Mouse (Mus musculus) limb, embryonic 15.5 days (tissue): ENCODE results near the gene Cwh43. TPM values are rescaled to one million over a fixed set of nuclear protein-coding genes. Genes with fewer than 3 reads are reported as not detected.

Source experiments
- ATAC-seq: fragments of 200-750 bp; cut with Nextera tagmentation; 2 replicates; pipeline ENCODE4 v1.8.0; 2017; ENCODE audit warnings: low read depth, moderate TSS enrichment; ENCODE audit not compliant: insufficient number of reproducible peaks, low FRiP score, low TSS enrichment
- H3K27ac ChIP-seq: fragments of 300-500 bp; sonication (generic); 2 replicates; pipeline ENCODE4 v1.5.1; 2015; ENCODE audit warnings: moderate library complexity, mild to moderate bottlenecking, inconsistent platforms
- H3K27me3 ChIP-seq: fragments of 300-500 bp; sonication (generic); 2 replicates; pipeline ENCODE4 v1.6.1; 2015; ENCODE audit warnings: inconsistent platforms
- H3K36me3 ChIP-seq: fragments of 300-500 bp; sonication (generic); 2 replicates; pipeline ENCODE4 v1.6.1; 2015; ENCODE audit warnings: inconsistent platforms
- H3K4me1 ChIP-seq: fragments of 300-500 bp; sonication (generic); 2 replicates; pipeline ENCODE4 v1.6.1; 2015; ENCODE audit warnings: inconsistent platforms
- H3K4me2 ChIP-seq: fragments of 300-500 bp; sonication (generic); 2 replicates; pipeline ENCODE4 v1.6.1; 2015; ENCODE audit warnings: mild to moderate bottlenecking, inconsistent platforms
- H3K4me3 ChIP-seq: fragments of 300-500 bp; sonication (generic); 2 replicates; pipeline ENCODE4 v1.5.1; 2015; ENCODE audit warnings: mild to moderate bottlenecking, inconsistent platforms
- H3K9ac ChIP-seq: fragments of 300-500 bp; sonication (generic); 2 replicates; pipeline ENCODE4 v1.6.1; 2015; ENCODE audit warnings: inconsistent platforms
- H3K9me3 ChIP-seq: fragments of 300-500 bp; sonication (generic); 2 replicates; pipeline ENCODE4 v1.6.1; 2016; ENCODE audit warnings: inconsistent platforms
- WGBS: fragments of 180-500 bp; shearing (Covaris S2); methylation state at CpG from one replicate; pipeline ENCODE4 v1.1.7; 2015; 5-methylcytosine and 5-hydroxymethylcytosine counted together
- polyA plus RNA-seq: library from polyadenylated mRNA; unstranded; fragments of >200 nt; fragmentation: Nextera tagmentation; extraction: Ambion mirVana; gene quantifications from 2 replicates; pipeline ENCODE4 v1.2.1, GENCODE M21; 2015

Cwh43 gene
- polyA plus RNA-seq, 1 experiment from 2014 or later, result 8.6 TPM

GRCm38 (mm10) chr5:73489915-73490314 lies 84.0 kb downstream of the Cwh43 start:
- WGBS, result 3% methylated on average over 14 of the region's 14 CpGs
- ATAC-seq, result no peak
- H3K4me3 ChIP-seq, result peak overlapping the region; percentile 64
- no peaks in the 10 kb centered on the region for H3K9me3 ChIP-seq
- H3K36me3 ChIP-seq, result no peaks in the 10 kb centered on the region
- H3K27ac ChIP-seq, result peak overlapping the region; percentile 83; the same call in 1 of the 2 replicates
- H3K4me2 ChIP-seq, result peak overlapping the region; percentile 64
- peak overlapping the region; percentile 47; the same call in 1 of the 2 replicates for H3K9ac ChIP-seq
- H3K4me1 ChIP-seq, result peaks cover 12% of the 10 kb centered on the region
- no peaks in the 10 kb centered on the region for H3K27me3 ChIP-seq

GRCm38 (mm10) chr5:73490596-73491073 lies 84.8 kb downstream of the Cwh43 start:
- no peaks in the 10 kb centered on the region for H3K9me3 ChIP-seq
- under 1% methylated on average over 37 of the region's 37 CpGs for WGBS
- H3K4me2 ChIP-seq, result peak overlapping the region; percentile 97
- H3K36me3 ChIP-seq, result no peaks in the 10 kb centered on the region
- peak; percentile 96 for ATAC-seq
- peak overlapping the region; percentile 91 for H3K27ac ChIP-seq
- H3K4me3 ChIP-seq, result peak overlapping the region; percentile 64
- H3K27me3 ChIP-seq, result no peaks in the 10 kb centered on the region
- peaks cover 12% of the 10 kb centered on the region for H3K4me1 ChIP-seq
- H3K9ac ChIP-seq, result peak overlapping the region; percentile 47

GRCm38 (mm10) chr5:73491074-73491836 lies 85.4 kb downstream of the Cwh43 start:
- Histone ChIP-seq H3K4me2 (peak overlapping the region; percentile 97), H3K4me3 (peak overlapping the region; percentile 64), H3K9ac (peak overlapping the region; percentile 41), H3K27ac (peak overlapping the region; percentile 91), H3K36me3 (no peaks in the 10 kb centered on the region), H3K9me3 (no peaks in the 10 kb centered on the region), H3K4me1 (peaks cover 12% of the 10 kb centered on the region), H3K27me3 (no peaks in the 10 kb centered on the region)
- under 1% methylated on average over 41 of the region's 70 CpGs for WGBS
- ATAC-seq, result peak; percentile 56

- ATAC-seq, result peak; percentile 73
- under 1% methylated on average over 59 of the region's 59 CpGs for WGBS
- H3K4me2 ChIP-seq, result peak overlapping the region; percentile 97
Measured at GRCm38 (mm10) chr5:73491837-73492720, 86.2 kb downstream of the Cwh43 start.

GRCm38 (mm10) chr5:73497401-73497800 lies 91.5 kb downstream of the Cwh43 start:
- Histone ChIP-seq H3K4me2 (no peak overlapping the region), H3K27ac (no peak overlapping the region), H3K36me3 (no peaks in the 10 kb centered on the region), H3K9ac (no peak overlapping the region), H3K4me3 (no peak overlapping the region), H3K4me1 (peaks cover 19% of the 10 kb centered on the region; the same call in 1 of the 2 replicates), H3K27me3 (no peaks in the 10 kb centered on the region), H3K9me3 (no peaks in the 10 kb centered on the region)
- WGBS, result 72% methylated on average over 3 of the region's 3 CpGs
- ATAC-seq, result no peak

More at GRCm38 (mm10) chr5:73491837-73492720, 86.2 kb downstream of the Cwh43 start:
- Histone ChIP-seq H3K36me3 (no peaks in the 10 kb centered on the region), H3K4me1 (peaks cover 15% of the 10 kb centered on the region), H3K9ac (peak overlapping the region; percentile 41), H3K4me3 (peak overlapping the region; percentile 64), H3K9me3 (no peaks in the 10 kb centered on the region), H3K27ac (peak overlapping the region; percentile 91), H3K27me3 (no peaks in the 10 kb centered on the region)

- H3K4me1 ChIP-seq, result peaks cover 12% of the 10 kb centered on the region; the same call in 1 of the 2 replicates
- H3K27me3 ChIP-seq, result no peaks in the 10 kb centered on the region
- H3K9me3 ChIP-seq, result no peaks in the 10 kb centered on the region
- WGBS, result 77% methylated on average over 8 of the region's 8 CpGs
- H3K9ac ChIP-seq, result no peak overlapping the region
- no peak overlapping the region for H3K4me2 ChIP-seq
- no peak overlapping the region for H3K4me3 ChIP-seq
- H3K36me3 ChIP-seq, result no peaks in the 10 kb centered on the region
- ATAC-seq, result no peak
- H3K27ac ChIP-seq, result no peak overlapping the region
Measured at GRCm38 (mm10) chr5:73498559-73498958, 92.7 kb downstream of the Cwh43 start.

- Histone ChIP-seq H3K4me3 (no peak overlapping the region), H3K9ac (no peak overlapping the region), H3K27ac (no peak overlapping the region), H3K36me3 (no peaks in the 10 kb centered on the region), H3K4me2 (no peak overlapping the region), H3K27me3 (no peaks in the 10 kb centered on the region), H3K4me1 (peaks cover 12% of the 10 kb centered on the region; the same call in 1 of the 2 replicates), H3K9me3 (no peaks in the 10 kb centered on the region)
- no peak for ATAC-seq
- 83% methylated on average over 7 of the region's 7 CpGs for WGBS
Measured at GRCm38 (mm10) chr5:73500867-73501440, 95.1 kb downstream of the Cwh43 start.

- Histone ChIP-seq H3K27me3 (no peaks in the 10 kb centered on the region), H3K36me3 (no peaks in the 10 kb centered on the region), H3K4me3 (no peak overlapping the region), H3K4me2 (no peak overlapping the region), H3K4me1 (peaks cover 6% of the 10 kb centered on the region; the same call in 1 of the 2 replicates), H3K9me3 (no peaks in the 10 kb centered on the region), H3K9ac (no peak overlapping the region), H3K27ac (no peak overlapping the region)
- WGBS, result 81% methylated on average over 9 of the region's 9 CpGs
- ATAC-seq, result no peak
Measured at GRCm38 (mm10) chr5:73502422-73502821, 96.5 kb downstream of the Cwh43 start.

Other genes starting within 250 kb of the Cwh43 start
- 26.7 and 29.5 TPM in 2 replicates for gene Fryl, start 149.5 kb upstream of the Cwh43 start, polyA plus RNA-seq
- 219 and 224 TPM in 2 replicates for gene Ociad1, start 113.3 kb upstream of the Cwh43 start, polyA plus RNA-seq
- gene Ociad2, start 65.0 kb upstream of the Cwh43 start, polyA plus RNA-seq, result 12.6 and 14.7 TPM in 2 replicates
- gene Dcun1d4, start 74.9 kb downstream of the Cwh43 start, polyA plus RNA-seq, result 17.4 and 19.0 TPM in 2 replicates
- 0.32 TPM in 1 of 2 replicates, not detected in the other for gene Lrrc66, start 226.5 kb downstream of the Cwh43 start, polyA plus RNA-seq
- gene Sgcb, start 241.7 kb downstream of the Cwh43 start, polyA plus RNA-seq, result 48.0 and 62.6 TPM in 2 replicates
- gene Spata18, start 245.3 kb downstream of the Cwh43 start, polyA plus RNA-seq, result 1.1 and 1.3 TPM in 2 replicates